Mouse (Mus musculus) right cerebral cortex, postnatal 10 days (tissue): ENCODE data around the gene Ptprm.

Source experiments
- DNase-seq, 2 experiments: peaks; one replicate each; pipeline ENCODE4 v3.0.0; 2021; ENCODE audit warnings: low spot score in 2 of 2

The Ptprm gene

GRCm38 (mm10) chr17:67226991-67227390, 127.3 kb downstream of the Ptprm start:
- no peak for DNase-seq

- no peak for DNase-seq
Measured at GRCm38 (mm10) chr17:67215326-67215725, 138.9 kb downstream of the Ptprm start.

- no peak for DNase-seq
Measured at GRCm38 (mm10) chr17:67213711-67214110, 140.5 kb downstream of the Ptprm start.

GRCm38 (mm10) chr17:67209676-67210344, 144.4 kb downstream of the Ptprm start:
- no peak for DNase-seq

GRCm38 (mm10) chr17:67208600-67208999, 145.7 kb downstream of the Ptprm start:
- no peak for DNase-seq

- no peak for DNase-seq
Measured at GRCm38 (mm10) chr17:67206984-67207383, 147.3 kb downstream of the Ptprm start.

- DNase-seq: no peak
Measured at GRCm38 (mm10) chr17:67201151-67201550, 153.1 kb downstream of the Ptprm start.

- no peak for DNase-seq
Measured at GRCm38 (mm10) chr17:67193728-67194127, 160.5 kb downstream of the Ptprm start.

GRCm38 (mm10) chr17:67188514-67188913, 165.7 kb downstream of the Ptprm start:
- DNase-seq: no peak

- DNase-seq: no peak
Measured at GRCm38 (mm10) chr17:67186879-67187278, 167.4 kb downstream of the Ptprm start.

GRCm38 (mm10) chr17:67185942-67186341, 168.3 kb downstream of the Ptprm start:
- no peak for DNase-seq

GRCm38 (mm10) chr17:67179446-67179845, 174.8 kb downstream of the Ptprm start:
- DNase-seq: no peak

GRCm38 (mm10) chr17:67178686-67179265, 175.5 kb downstream of the Ptprm start:
- no peak for DNase-seq

- DNase-seq: peak in 1 of 2 experiments; percentile 47
Measured at GRCm38 (mm10) chr17:67175836-67176235, 178.4 kb downstream of the Ptprm start.

- no peak for DNase-seq
Measured at GRCm38 (mm10) chr17:67171353-67171752, 182.9 kb downstream of the Ptprm start.

GRCm38 (mm10) chr17:67170696-67171095, 183.6 kb downstream of the Ptprm start:
- no peak for DNase-seq

GRCm38 (mm10) chr17:67165876-67166275, 188.4 kb downstream of the Ptprm start:
- no peak for DNase-seq

GRCm38 (mm10) chr17:67159611-67160010, 194.6 kb downstream of the Ptprm start:
- DNase-seq: no peak

GRCm38 (mm10) chr17:67157089-67157752, 197.0 kb downstream of the Ptprm start:
- DNase-seq: no peak

- DNase-seq: peak in 1 of 2 experiments; percentile 36
Measured at GRCm38 (mm10) chr17:67152218-67152617, 202.0 kb downstream of the Ptprm start.

GRCm38 (mm10) chr17:67150441-67150840, 203.8 kb downstream of the Ptprm start:
- DNase-seq: no peak

GRCm38 (mm10) chr17:67142183-67142756, 212.0 kb downstream of the Ptprm start:
- peak in 1 of 2 experiments; percentile 11 for DNase-seq

GRCm38 (mm10) chr17:67140502-67140901, 213.8 kb downstream of the Ptprm start:
- peak; percentile 24 to 38 for DNase-seq
